Mouse (Mus musculus) cerebellum, adult 2 months (tissue): Measurements from ENCODE around the gene Slit3. TPM values are rescaled to one million over a fixed set of nuclear protein-coding genes. Genes with fewer than 3 reads are reported as not detected.

ENCODE experiments used
- DNase-seq, 2 experiments: peaks; one replicate each; pipeline ENCODE4 v3.0.0; 2021
- H3K27ac ChIP-seq: fragments of 200-500 bp; 2 replicates; pipeline ENCODE4 v1.5.1; 2012; ENCODE audit warnings: low read length, control low read depth, inconsistent platforms; ENCODE audit not compliant: insufficient read depth
- H3K27me3 ChIP-seq: fragments of 200-500 bp; 2 replicates; pipeline ENCODE4 v1.6.1; 2012; ENCODE audit warnings: inconsistent platforms, mild to moderate bottlenecking, low read length, moderate library complexity; ENCODE audit not compliant: control insufficient read depth, insufficient read depth
- H3K4me1 ChIP-seq: fragments of 200-500 bp; 2 replicates; pipeline ENCODE4 v1.6.1; 2011; ENCODE audit warnings: low read length; ENCODE audit not compliant: control insufficient read depth, insufficient read depth
- H3K4me3 ChIP-seq: fragments of 200-500 bp; replicated peaks from 2 replicates; pipeline ENCODE3; 2011; ENCODE audit warnings: mild to moderate bottlenecking, low read depth, low read length, control low read depth; ENCODE audit not compliant: insufficient read depth
- CTCF ChIP-seq: fragments of 200-500 bp; IDR thresholded peaks from 2 replicates; pipeline ENCODE4 v1.5.1; 2011; ENCODE audit warnings: low read depth, mild to moderate bottlenecking, control low read depth, low read length, moderate library complexity, borderline replicate concordance; ENCODE audit not compliant: insufficient read depth
- POLR2A ChIP-seq: fragments of 200-500 bp; IDR thresholded peaks from 2 replicates; pipeline ENCODE4 v1.6.1; 2011; ENCODE audit warnings: low read length, control low read depth, borderline replicate concordance; ENCODE audit not compliant: insufficient read depth
- WGBS: fragments of 180-500 bp; shearing (Covaris S2); methylation state at CpG from one replicate; pipeline ENCODE4 v1.1.7; 2018; 5-methylcytosine and 5-hydroxymethylcytosine counted together
- polyA plus RNA-seq: library from polyadenylated mRNA; depleted of rRNA; stranded (reverse); fragments of >200 nt; gene quantifications from 2 replicates; pipeline ENCODE4 v1.2.3, GENCODE M21; 2012

Gene Slit3
- polyA plus RNA-seq, 1 experiment, result 10.0 TPM

GRCm38 (mm10) chr11:35270396-35270795 lies 149.4 kb downstream of the Slit3 start:
- H3K4me1 ChIP-seq, result peaks cover 8% of the 10 kb centered on the region
- no peak for DNase-seq
- no peak overlapping the region for H3K27ac ChIP-seq
- no peaks in the 10 kb centered on the region for H3K27me3 ChIP-seq
- TF ChIP-seq POLR2A, result no peak
- TF ChIP-seq CTCF, result no peak
- H3K4me3 ChIP-seq, result no peak overlapping the region
- 89% methylated on average over 9 of the region's 9 CpGs for WGBS

- WGBS, result 79% methylated on average over 10 of the region's 10 CpGs
- Histone ChIP-seq H3K4me1 (peaks cover 17% of the 10 kb centered on the region), H3K4me3 (no peak overlapping the region), H3K27me3 (no peaks in the 10 kb centered on the region), H3K27ac (no peak overlapping the region)
- no peak for TF ChIP-seq POLR2A
- no peak for TF ChIP-seq CTCF
- DNase-seq, result no peak
Observed at GRCm38 (mm10) chr11:35273416-35273815, 152.4 kb downstream of the Slit3 start.

DNA sequence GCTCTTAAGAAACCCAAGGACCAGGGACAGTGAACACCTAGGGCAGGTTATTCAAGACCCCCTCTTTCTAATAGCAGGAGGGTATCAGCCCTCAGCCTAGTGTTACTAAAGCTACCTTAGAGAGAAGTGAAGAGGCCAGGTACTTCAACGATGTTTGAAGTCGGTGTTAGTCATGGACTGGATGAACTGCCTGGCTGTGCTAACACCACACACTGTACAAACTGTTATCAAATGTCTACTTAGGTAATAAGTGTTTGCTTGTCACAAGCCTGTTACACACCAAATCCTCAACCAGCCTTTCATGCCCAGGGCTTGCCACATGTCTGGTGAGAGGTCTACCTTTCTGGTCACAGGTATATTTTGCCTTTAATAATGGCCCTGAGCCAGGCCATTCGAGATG lies 153.0 kb downstream of the Slit3 start:
- no peak for DNase-seq
- Histone ChIP-seq H3K27ac (no peak overlapping the region), H3K4me3 (no peak overlapping the region), H3K4me1 (peaks cover 13% of the 10 kb centered on the region), H3K27me3 (no peaks in the 10 kb centered on the region)
- TF ChIP-seq POLR2A (no peak), CTCF (no peak)
- 89% methylated on average over 3 of the region's 3 CpGs for WGBS

- peak overlapping the region; percentile 10 for H3K27ac ChIP-seq
- TF ChIP-seq CTCF, result no peak
- TF ChIP-seq POLR2A, result no peak
- WGBS, result 16% methylated on average over 7 of the region's 7 CpGs
- DNase-seq, result peak; percentile 82 to 88
- peaks cover 11% of the 10 kb centered on the region for H3K4me1 ChIP-seq
- H3K27me3 ChIP-seq, result no peaks in the 10 kb centered on the region
- H3K4me3 ChIP-seq, result no peak overlapping the region
Observed at GRCm38 (mm10) chr11:35275300-35275699, 154.3 kb downstream of the Slit3 start.

GRCm38 (mm10) chr11:35276001-35276400 lies 155.0 kb downstream of the Slit3 start:
- no peak overlapping the region for H3K4me3 ChIP-seq
- H3K27me3 ChIP-seq, result no peaks in the 10 kb centered on the region
- no peak for DNase-seq
- H3K4me1 ChIP-seq, result peaks cover 11% of the 10 kb centered on the region
- 86% methylated on average over 11 of the region's 11 CpGs for WGBS
- TF ChIP-seq POLR2A (no peak), CTCF (no peak)
- peak overlapping the region; percentile 72 for H3K27ac ChIP-seq

- no peak for DNase-seq
- no peak for TF ChIP-seq POLR2A
- TF ChIP-seq CTCF, result no peak
- no peak overlapping the region for H3K27ac ChIP-seq
- H3K4me1 ChIP-seq, result peaks cover 30% of the 10 kb centered on the region
- no peak overlapping the region for H3K4me3 ChIP-seq
- WGBS, result 84% methylated on average over 16 of the region's 16 CpGs
- no peaks in the 10 kb centered on the region for H3K27me3 ChIP-seq
Observed at GRCm38 (mm10) chr11:35278128-35278769, 157.2 kb downstream of the Slit3 start.

DNA sequence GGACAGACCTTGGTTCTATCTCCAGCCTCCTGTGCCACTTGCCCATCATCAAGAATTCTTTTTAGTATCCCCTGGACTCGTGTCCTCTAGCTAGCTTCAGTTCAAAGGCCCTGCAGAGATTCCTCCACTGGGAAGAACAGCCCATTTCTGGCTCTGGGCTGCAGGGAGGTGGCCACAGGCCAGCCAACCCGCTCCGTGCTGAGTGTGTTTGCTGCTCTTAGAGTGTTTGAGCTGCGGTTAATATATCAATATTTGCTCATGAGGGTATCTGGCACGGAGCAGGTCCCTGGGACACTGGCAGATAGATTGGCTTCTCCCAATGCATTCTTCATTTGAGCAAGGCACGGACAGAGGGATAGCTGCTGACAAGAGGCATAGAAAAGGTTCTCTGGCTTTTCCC lies 159.8 kb downstream of the Slit3 start:
- H3K4me3 ChIP-seq, result no peak overlapping the region
- DNase-seq, result peak in 1 of 2 experiments; percentile 60
- no peaks in the 10 kb centered on the region for H3K27me3 ChIP-seq
- H3K27ac ChIP-seq, result no peak overlapping the region
- 23% methylated on average over 6 of the region's 6 CpGs for WGBS
- H3K4me1 ChIP-seq, result peaks cover 35% of the 10 kb centered on the region
- TF ChIP-seq POLR2A, result no peak
- TF ChIP-seq CTCF, result no peak

- Histone ChIP-seq H3K27ac (no peak overlapping the region), H3K4me1 (peaks cover 37% of the 10 kb centered on the region), H3K4me3 (no peak overlapping the region), H3K27me3 (no peaks in the 10 kb centered on the region)
- WGBS, result 46% methylated on average over 5 of the region's 5 CpGs
- TF ChIP-seq POLR2A (no peak), CTCF (no peak)
- no peak for DNase-seq
Observed at GRCm38 (mm10) chr11:35282001-35282632, 161.1 kb downstream of the Slit3 start.
